Comparison of ENCODE assay signal across 8 mouse cellular contexts in genomic region chr19:58452941-58453551, GRCm38 (mm10). TPM values are rescaled to one million over a fixed set of nuclear protein-coding genes. Genes with fewer than 3 reads are reported as not detected.
A peak's percentile ranks its signal among the peaks of the same experiment; 100 is the strongest.
DNase-seq lines count a peak whose midpoint lies in the region; ATAC-seq and TF ChIP-seq lines count a peak whose summit lies in the region.
"Had no signal": no experiment of that assay in that cellular context is flagged by ENCODE, and none has a peak within 500 bp of the region (broad histone marks: within the 10 kb centered on the region; RNA-seq: fewer than 3 reads in every experiment).

No protein-coding gene starts in this region.

- DNase-seq in adrenal gland, postnatal 14 days, result peak; percentile 10
- peak; percentile 27 to 50 for DNase-seq in gastrocnemius, adult 8-10 months (ENCODE audit: low spot score in 2 of 2)
- peak; percentile 14 for DNase-seq in right cerebral cortex, postnatal 25 days

- peak overlapping the region; percentile 93 for H3K4me2 ChIP-seq in hindbrain, embryonic 13.5 days
- peak overlapping the region; percentile 62 for H3K4me2 ChIP-seq in liver, embryonic 15.5 days

- H3K9me3 ChIP-seq in E14TG2a.4 (ENCODE audit: low read length), result peaks cover 6% of the 10 kb centered on the region
- H3K9me3 ChIP-seq in hindbrain, embryonic 13.5 days, result no peaks in the 10 kb centered on the region
- H3K9me3 ChIP-seq in liver, embryonic 15.5 days (replicated peaks), result no peaks in the 10 kb centered on the region

- H3K4me1 ChIP-seq in E14TG2a.4 (replicated peaks; ENCODE audit: low read depth, low read length), result peaks cover 45% of the 10 kb centered on the region
- H3K4me1 ChIP-seq in hindbrain, embryonic 13.5 days (replicated peaks), result peaks cover 74% of the 10 kb centered on the region
- 0 out of 2 replicates have a peak, but pooled peaks cover 3% of the 10 kb centered on the region for H3K4me1 ChIP-seq in liver, embryonic 15.5 days (replicated peaks)

- no peaks in the 10 kb centered on the region for H3K36me3 ChIP-seq in E14TG2a.4 (ENCODE audit: insufficient read depth, low read length)
- H3K36me3 ChIP-seq in hindbrain, embryonic 13.5 days, result peaks cover 11% of the 10 kb centered on the region
- no peaks in the 10 kb centered on the region for H3K36me3 ChIP-seq in liver, embryonic 15.5 days (replicated peaks)

- TF ChIP-seq CTCF in E14TG2a.4 (conservative IDR thresholded peaks at IDR 0.05; ENCODE audit: low read length), result no peak

- ATAC-seq in hindbrain, embryonic 13.5 days (ENCODE audit: low FRiP score), result no peak
- 0 out of 2 replicates have a peak, but pooled peaks have one; percentile 36 for ATAC-seq in liver, embryonic 15.5 days (ENCODE audit: insufficient read depth)
- ATAC-seq in frontal cortex, adult (ENCODE audit: low TSS enrichment), result no peak

- peak overlapping the region; percentile 81 for H3K9ac ChIP-seq in hindbrain, embryonic 13.5 days
- H3K9ac ChIP-seq in liver, embryonic 15.5 days, result no peak overlapping the region

- peak overlapping the region; percentile 77 for H3K4me3 ChIP-seq in E14TG2a.4 (replicated peaks; ENCODE audit: low read length)
- H3K4me3 ChIP-seq in hindbrain, embryonic 13.5 days, result peak overlapping the region; percentile 59
- H3K4me3 ChIP-seq in liver, embryonic 15.5 days (replicated peaks), result peak overlapping the region; percentile 48

- 3% methylated on average over 20 of the region's 20 CpGs for WGBS in hindbrain, embryonic 13.5 days
- WGBS in liver, embryonic 15.5 days (ENCODE audit: insufficient replicate concordance), result 5% methylated on average over 20 of the region's 20 CpGs

- H3K27me3 ChIP-seq in E14TG2a.4 (ENCODE audit: insufficient read depth, low read length), result peaks cover 70% of the 10 kb centered on the region
- 0 out of 2 replicates have a peak, but pooled peaks cover 3% of the 10 kb centered on the region for H3K27me3 ChIP-seq in hindbrain, embryonic 13.5 days
- H3K27me3 ChIP-seq in liver, embryonic 15.5 days, result peaks cover 66% of the 10 kb centered on the region

- peak overlapping the region; percentile 91 for H3K27ac ChIP-seq in hindbrain, embryonic 13.5 days
- H3K27ac ChIP-seq in liver, embryonic 15.5 days (replicated peaks), result no peak overlapping the region
- H3K27ac ChIP-seq: macrophage had no signal

RNA-seq across cellular contexts. Expression of gene Gfra1, which starts 2.7 kb away (rescaled TPM):
- 2.8 and 10.1 TPM in 2 replicates for total RNA-seq in adrenal gland, postnatal 14 days (2021)
- total RNA-seq in gastrocnemius, adult 8-10 months (2022), result 1 to 10 TPM; 2.2 to 3.9 (median 3.1) TPM
- 65.7 and 67.6 TPM in 2 replicates for polyA plus RNA-seq in hindbrain, embryonic 13.5 days (2015; fragmentation: Nextera tagmentation; extraction: Ambion mirVana)
- 6.2 and 6.6 TPM in 2 replicates for polyA plus RNA-seq in liver, embryonic 15.5 days (2015; fragmentation: Nextera tagmentation; extraction: Ambion mirVana)
- polyA plus RNA-seq: macrophage had no signal

RNA-seq across cellular contexts. Expression of gene Ccdc172, which starts 58.7 kb away (rescaled TPM):
- not detected in 2 replicates for total RNA-seq in adrenal gland, postnatal 14 days (2021)
- total RNA-seq in gastrocnemius, adult 8-10 months (2022), result not detected
- polyA plus RNA-seq in hindbrain, embryonic 13.5 days (2015; fragmentation: Nextera tagmentation; extraction: Ambion mirVana), result not detected in 2 replicates
- polyA plus RNA-seq in liver, embryonic 15.5 days (2015; fragmentation: Nextera tagmentation; extraction: Ambion mirVana), result not detected in 2 replicates
- polyA plus RNA-seq: macrophage had no signal
